Mouse (Mus musculus): ENCODE data around the gene C2cd5. TPM values are rescaled to one million over a fixed set of nuclear protein-coding genes. Genes with fewer than 3 reads are reported as not detected.

The C2cd5 gene
- total and polyA plus RNA-seq, 3 experiments, result 19.1 to 22.3 (median 19.7) TPM

DNA sequence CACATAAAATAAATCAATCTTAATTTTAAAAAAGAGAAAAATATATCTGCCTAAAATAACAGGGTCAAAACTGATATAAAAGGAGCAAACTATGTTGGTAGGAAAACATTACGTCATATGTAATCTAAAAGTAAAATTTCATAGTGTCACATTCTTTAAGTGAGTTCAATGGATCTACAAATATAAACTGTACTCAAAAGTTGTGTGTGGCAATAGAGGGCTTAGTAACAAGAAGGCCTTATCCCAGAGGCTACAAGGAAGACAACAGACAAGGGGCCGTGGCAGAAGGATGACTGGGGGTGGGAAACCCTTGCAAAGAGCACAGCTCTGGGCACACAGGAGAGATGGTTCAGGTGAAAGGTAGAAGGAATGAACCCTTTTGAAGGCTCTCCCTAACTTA, 50.8 kb downstream of the C2cd5 start:
- H3K4me2 ChIP-seq (ENCODE audit: insufficient read depth, low read depth, poor library complexity, severe bottlenecking), result no peak overlapping the region
- H3K79me2 ChIP-seq (replicated peaks; ENCODE audit: control insufficient read depth, extremely low read depth, insufficient read depth, poor library complexity, severe bottlenecking), result no peaks in the 10 kb centered on the region
- dilution Hi-C loops (cut with MboI; ENCODE audit: extremely low pct_ligation_motif_present, extremely low pct_unique_long_range_greater_than_20kb, low sequenced_read_pairs), result no loop called here
- H3K9me3 ChIP-seq (replicated peaks; ENCODE audit: low read length), result peaks cover 4% of the 10 kb centered on the region
- H3K4me1 ChIP-seq (ENCODE audit: control insufficient read depth in 1 of 2, insufficient read depth in 2 of 2), result no peaks in the 10 kb centered on the region
- no peak overlapping the region for H3K27ac ChIP-seq (ENCODE audit: insufficient read depth, low read depth)
- no peaks in the 10 kb centered on the region for H3K27me3 ChIP-seq (replicated peaks)
- in situ Hi-C loops (cut with MboI; ENCODE audit: low pct_ligation_motif_present, low pct_unique_long_range_greater_than_20kb, low sequenced_read_pairs), result no loop called here
- no peak overlapping the region for H3K9ac ChIP-seq (ENCODE audit: insufficient read depth, low read depth)
- no peak for TF ChIP-seq ZNF384 (IDR thresholded peaks at IDR 0.05; ENCODE audit: low read depth, low read length)
- TF ChIP-seq BHLHE40 (IDR thresholded peaks at IDR 0.05; ENCODE audit: low read depth, low read length), result no peak
- no peak for TF ChIP-seq USF2 (conservative IDR thresholded peaks at IDR 0.05; ENCODE audit: low read depth, low read length)
- TF ChIP-seq SIN3A (IDR thresholded peaks at IDR 0.05; ENCODE audit: low read length), result no peak
- no peak for TF ChIP-seq GABPA (IDR thresholded peaks at IDR 0.05; ENCODE audit: insufficient replicate concordance, low read depth, low read length)
- TF ChIP-seq MYC (IDR thresholded peaks at IDR 0.05; ENCODE audit: low read depth, low read length), result no peak
- TF ChIP-seq MAZ (IDR thresholded peaks at IDR 0.05; ENCODE audit: low read depth, low read length), result no peak
- no peak for TF ChIP-seq CHD2 (IDR thresholded peaks at IDR 0.05; ENCODE audit: low read length)
- no peak for TF ChIP-seq CTCF (conservative IDR thresholded peaks at IDR 0.05 in 1 of 2, IDR thresholded peaks at IDR 0.05 in 1 of 2; ENCODE audit: low read depth in 2 of 2, low read length in 2 of 2)
- TF ChIP-seq RCOR1 (conservative IDR thresholded peaks at IDR 0.05; ENCODE audit: low read depth, low read length), result no peak
- no peak for TF ChIP-seq HCFC1 (IDR thresholded peaks at IDR 0.05; ENCODE audit: low read depth, low read length)
- no peak for TF ChIP-seq ZC3H11A (IDR thresholded peaks at IDR 0.05; ENCODE audit: low read depth, low read length)
- no peak for TF ChIP-seq TCF12 (IDR thresholded peaks at IDR 0.05; ENCODE audit: low read depth, low read length)
- no peak for TF ChIP-seq TBP (conservative IDR thresholded peaks at IDR 0.05; ENCODE audit: low read depth, low read length)
- no peak for TF ChIP-seq RAD21 (IDR thresholded peaks at IDR 0.05; ENCODE audit: low read depth, low read length)
- DNase-seq (ENCODE audit: extremely low read depth), result no peak
- no peak overlapping the region for H3K4me3 ChIP-seq (replicated peaks in 1 of 3; ENCODE audit: low read depth in 2 of 3, low read length in 2 of 3, poor library complexity in 1 of 3)
- H3K36me3 ChIP-seq (replicated peaks in 1 of 2; ENCODE audit: control insufficient read depth in 1 of 2, insufficient read depth in 1 of 2, low read length in 1 of 2), result peaks cover 22 to 60% of the 10 kb centered on the region in 2 experiments

- dilution Hi-C loops (cut with MboI; ENCODE audit: extremely low pct_ligation_motif_present, extremely low pct_unique_long_range_greater_than_20kb, low sequenced_read_pairs) (no loop called here), in situ Hi-C loops (cut with MboI; ENCODE audit: low pct_ligation_motif_present, low pct_unique_long_range_greater_than_20kb, low sequenced_read_pairs) (no loop called here)
- Histone ChIP-seq H3K4me1 (ENCODE audit: control insufficient read depth in 1 of 2, insufficient read depth in 2 of 2) (no peaks in the 10 kb centered on the region), H3K9me3 (replicated peaks; ENCODE audit: low read length) (peaks cover 4% of the 10 kb centered on the region), H3K27ac (ENCODE audit: insufficient read depth, low read depth) (no peak overlapping the region), H3K4me3 (replicated peaks in 1 of 3; ENCODE audit: low read depth in 2 of 3, low read length in 2 of 3, poor library complexity in 1 of 3) (no peak overlapping the region), H3K27me3 (replicated peaks) (no peaks in the 10 kb centered on the region), H3K36me3 (replicated peaks in 1 of 2; ENCODE audit: control insufficient read depth in 1 of 2, insufficient read depth in 1 of 2, low read length in 1 of 2) (peaks cover 19 to 55% of the 10 kb centered on the region in 2 experiments), H3K9ac (ENCODE audit: insufficient read depth, low read depth) (no peak overlapping the region), H3K4me2 (ENCODE audit: insufficient read depth, low read depth, poor library complexity, severe bottlenecking) (no peak overlapping the region), H3K79me2 (replicated peaks; ENCODE audit: control insufficient read depth, extremely low read depth, insufficient read depth, poor library complexity, severe bottlenecking) (no peaks in the 10 kb centered on the region)
- no peak for TF ChIP-seq POLR2AphosphoS2 (IDR thresholded peaks at IDR 0.05; ENCODE audit: low read depth, low read length)
- TF ChIP-seq ZNF384 (IDR thresholded peaks at IDR 0.05; ENCODE audit: low read depth, low read length), result no peak
- no peak for TF ChIP-seq USF2 (conservative IDR thresholded peaks at IDR 0.05; ENCODE audit: low read depth, low read length)
- no peak for TF ChIP-seq EP300 (IDR thresholded peaks at IDR 0.05; ENCODE audit: low read length)
- no peak for TF ChIP-seq USF1 (IDR thresholded peaks at IDR 0.05; ENCODE audit: low read depth, low read length)
- no peak for TF ChIP-seq BHLHE40 (IDR thresholded peaks at IDR 0.05; ENCODE audit: low read depth, low read length)
- no peak for TF ChIP-seq E2F4 (IDR thresholded peaks at IDR 0.05; ENCODE audit: insufficient replicate concordance, low read depth, low read length)
- no peak for TF ChIP-seq ZC3H11A (IDR thresholded peaks at IDR 0.05; ENCODE audit: low read depth, low read length)
- TF ChIP-seq ZKSCAN1 (IDR thresholded peaks at IDR 0.05; ENCODE audit: borderline replicate concordance, low read depth, low read length), result no peak
- TF ChIP-seq CHD1 (IDR thresholded peaks at IDR 0.05; ENCODE audit: low read depth, low read length), result no peak
- no peak for TF ChIP-seq MYC (IDR thresholded peaks at IDR 0.05; ENCODE audit: low read depth, low read length)
- no peak for TF ChIP-seq ELF1 (IDR thresholded peaks at IDR 0.05; ENCODE audit: low read depth, low read length)
- no peak for TF ChIP-seq POLR2A (IDR thresholded peaks at IDR 0.05; ENCODE audit: low read depth, low read length)
- no peak for TF ChIP-seq MXI1 (IDR thresholded peaks at IDR 0.05; ENCODE audit: low read depth, low read length)
- TF ChIP-seq JUN (IDR thresholded peaks at IDR 0.05; ENCODE audit: insufficient read depth, low read depth, low read length), result no peak
- no peak for TF ChIP-seq ZMIZ1 (IDR thresholded peaks at IDR 0.05; ENCODE audit: low read depth, low read length)
- no peak for TF ChIP-seq UBTF (IDR thresholded peaks at IDR 0.05; ENCODE audit: low read depth, low read length)
- no peak for DNase-seq (ENCODE audit: extremely low read depth)
These were observed 52.2 kb downstream of the C2cd5 start for GRCm38 (mm10) chr6:143047538-143048258.

Data from CH12.LX (cell line).